Mouse (Mus musculus) forebrain, embryonic 15.5 days (tissue): ENCODE measurements at regions not wholly inside any gene's neighbourhood (a gene's known extent, or its start where the extent isn't known, plus 50 kb on each side); places are given as distances from the start of the nearest gene placed in this dataset.

Source experiments
- ATAC-seq: fragments of 200-750 bp; cut with Nextera tagmentation; replicated peaks from 2 replicates; pipeline ENCODE4 v1.8.0; 2017; ENCODE audit warnings: mild to moderate bottlenecking, moderate TSS enrichment, moderate library complexity
- H3K27ac ChIP-seq: fragments of 300-500 bp; sonication (generic); replicated peaks from 2 replicates; pipeline ENCODE4 v1.5.1; 2015; ENCODE audit warnings: mild to moderate bottlenecking, inconsistent platforms
- H3K27me3 ChIP-seq: fragments of 300-500 bp; sonication (generic); 2 replicates; pipeline ENCODE4 v1.6.1; 2015; ENCODE audit warnings: inconsistent platforms
- H3K36me3 ChIP-seq: fragments of 300-500 bp; sonication (generic); 2 replicates; pipeline ENCODE4 v1.6.1; 2015; ENCODE audit warnings: mild to moderate bottlenecking, inconsistent platforms
- H3K4me1 ChIP-seq: fragments of 300-500 bp; sonication (generic); 2 replicates; pipeline ENCODE4 v1.6.1; 2015; ENCODE audit warnings: inconsistent platforms
- H3K4me2 ChIP-seq: fragments of 300-500 bp; sonication (generic); replicated peaks from 2 replicates; pipeline ENCODE4 v1.6.1; 2015; ENCODE audit warnings: mild to moderate bottlenecking, inconsistent platforms
- H3K4me3 ChIP-seq: fragments of 300-500 bp; sonication (generic); 2 replicates; pipeline ENCODE4 v1.5.1; 2015; ENCODE audit warnings: mild to moderate bottlenecking, inconsistent platforms
- H3K9ac ChIP-seq: fragments of 300-500 bp; sonication (generic); replicated peaks from 2 replicates; pipeline ENCODE4 v1.6.1; 2015; ENCODE audit warnings: mild to moderate bottlenecking, inconsistent platforms
- H3K9me3 ChIP-seq: fragments of 300-500 bp; sonication (generic); 2 replicates; pipeline ENCODE4 v1.6.1; 2016; ENCODE audit warnings: inconsistent platforms
- WGBS: fragments of 180-500 bp; shearing (Covaris S2); methylation state at CpG from one replicate; pipeline ENCODE4 v1.1.7; 2015; ENCODE audit warnings: mixed read lengths; 5-methylcytosine and 5-hydroxymethylcytosine counted together

GRCm38 (mm10) chr14:46536002-46536762 is 145.7 kb upstream of the Bmp4 start:
- H3K4me1 ChIP-seq, result no peaks in the 10 kb centered on the region
- no peak for ATAC-seq
- 90% methylated on average over 10 of the region's 10 CpGs for WGBS
- H3K9me3 ChIP-seq, result no peaks in the 10 kb centered on the region
- H3K4me2 ChIP-seq, result no peak overlapping the region
- no peak overlapping the region for H3K27ac ChIP-seq
- H3K9ac ChIP-seq, result no peak overlapping the region
- no peaks in the 10 kb centered on the region for H3K36me3 ChIP-seq
- no peaks in the 10 kb centered on the region for H3K27me3 ChIP-seq
- H3K4me3 ChIP-seq, result no peak overlapping the region

- no peaks in the 10 kb centered on the region for H3K36me3 ChIP-seq
- H3K4me3 ChIP-seq, result no peak overlapping the region
- ATAC-seq, result no peak
- no peak overlapping the region for H3K4me2 ChIP-seq
- 78% methylated on average over 1 of the region's 1 CpGs for WGBS
- no peaks in the 10 kb centered on the region for H3K27me3 ChIP-seq
- H3K9ac ChIP-seq, result no peak overlapping the region
- H3K4me1 ChIP-seq, result no peaks in the 10 kb centered on the region
- H3K9me3 ChIP-seq, result no peaks in the 10 kb centered on the region
- no peak overlapping the region for H3K27ac ChIP-seq
These were observed 142.2 kb upstream of the Bmp4 start for GRCm38 (mm10) chr14:46532697-46533096.

GRCm38 (mm10) chr14:46530452-46530851 is 140.0 kb upstream of the Bmp4 start:
- Histone ChIP-seq H3K9me3 (no peaks in the 10 kb centered on the region), H3K27me3 (no peaks in the 10 kb centered on the region), H3K4me3 (no peak overlapping the region), H3K36me3 (no peaks in the 10 kb centered on the region), H3K4me1 (no peaks in the 10 kb centered on the region), H3K27ac (no peak overlapping the region), H3K9ac (no peak overlapping the region), H3K4me2 (no peak overlapping the region)
- ATAC-seq, result no peak
- WGBS, result 84% methylated on average over 6 of the region's 6 CpGs

GRCm38 (mm10) chr14:46529086-46529715 is 138.7 kb upstream of the Bmp4 start:
- WGBS, result 91% methylated on average over 5 of the region's 5 CpGs
- H3K4me1 ChIP-seq, result no peaks in the 10 kb centered on the region
- no peak for ATAC-seq
- no peaks in the 10 kb centered on the region for H3K36me3 ChIP-seq
- H3K27me3 ChIP-seq, result no peaks in the 10 kb centered on the region
- H3K4me2 ChIP-seq, result no peak overlapping the region
- H3K9me3 ChIP-seq, result no peaks in the 10 kb centered on the region
- H3K9ac ChIP-seq, result no peak overlapping the region
- H3K27ac ChIP-seq, result no peak overlapping the region
- H3K4me3 ChIP-seq, result no peak overlapping the region

GRCm38 (mm10) chr14:46517258-46517657 is 126.8 kb upstream of the Bmp4 start:
- Histone ChIP-seq H3K4me3 (no peak overlapping the region), H3K36me3 (no peaks in the 10 kb centered on the region), H3K27ac (no peak overlapping the region), H3K27me3 (no peaks in the 10 kb centered on the region), H3K9me3 (no peaks in the 10 kb centered on the region), H3K9ac (no peak overlapping the region), H3K4me1 (no peaks in the 10 kb centered on the region), H3K4me2 (no peak overlapping the region)
- no peak for ATAC-seq
- 61% methylated on average over 4 of the region's 4 CpGs for WGBS

GRCm38 (mm10) chr14:46516285-46516684 is 125.8 kb upstream of the Bmp4 start:
- no peaks in the 10 kb centered on the region for H3K27me3 ChIP-seq
- H3K4me1 ChIP-seq, result no peaks in the 10 kb centered on the region
- no peaks in the 10 kb centered on the region for H3K9me3 ChIP-seq
- H3K9ac ChIP-seq, result no peak overlapping the region
- H3K36me3 ChIP-seq, result no peaks in the 10 kb centered on the region
- no peak overlapping the region for H3K4me3 ChIP-seq
- H3K4me2 ChIP-seq, result no peak overlapping the region
- no peak overlapping the region for H3K27ac ChIP-seq
- WGBS, result 86% methylated on average over 3 of the region's 3 CpGs
- ATAC-seq, result no peak

- ATAC-seq, result no peak
- H3K27me3 ChIP-seq, result no peaks in the 10 kb centered on the region
- H3K4me1 ChIP-seq, result no peaks in the 10 kb centered on the region
These were observed 123.9 kb upstream of the Bmp4 start for GRCm38 (mm10) chr14:46514262-46514932.

GRCm38 (mm10) chr14:46512118-46512517 is 121.6 kb upstream of the Bmp4 start:
- Histone ChIP-seq H3K27ac (no peak overlapping the region), H3K4me1 (no peaks in the 10 kb centered on the region), H3K9me3 (no peaks in the 10 kb centered on the region), H3K36me3 (no peaks in the 10 kb centered on the region), H3K4me2 (no peak overlapping the region), H3K4me3 (no peak overlapping the region), H3K27me3 (no peaks in the 10 kb centered on the region), H3K9ac (no peak overlapping the region)
- no peak for ATAC-seq
- WGBS, result 93% methylated on average over 1 of the region's 1 CpGs

More at GRCm38 (mm10) chr14:46514262-46514932, 123.9 kb upstream of the Bmp4 start:
- WGBS, result 84% methylated on average over 4 of the region's 4 CpGs
- no peak overlapping the region for H3K9ac ChIP-seq
- H3K4me2 ChIP-seq, result no peak overlapping the region
- H3K36me3 ChIP-seq, result no peaks in the 10 kb centered on the region
- no peak overlapping the region for H3K4me3 ChIP-seq
- H3K9me3 ChIP-seq, result no peaks in the 10 kb centered on the region
- H3K27ac ChIP-seq, result no peak overlapping the region

GRCm38 (mm10) chr14:46508871-46509270 is 118.4 kb upstream of the Bmp4 start:
- WGBS, result 66% methylated on average over 5 of the region's 5 CpGs
- Histone ChIP-seq H3K4me3 (no peak overlapping the region), H3K36me3 (no peaks in the 10 kb centered on the region), H3K9me3 (no peaks in the 10 kb centered on the region), H3K27ac (no peak overlapping the region), H3K9ac (no peak overlapping the region), H3K4me2 (no peak overlapping the region), H3K4me1 (no peaks in the 10 kb centered on the region), H3K27me3 (no peaks in the 10 kb centered on the region)
- ATAC-seq, result no peak

- no peaks in the 10 kb centered on the region for H3K9me3 ChIP-seq
- H3K27me3 ChIP-seq, result no peaks in the 10 kb centered on the region
- ATAC-seq, result no peak
- H3K27ac ChIP-seq, result no peak overlapping the region
- 82% methylated on average over 3 of the region's 3 CpGs for WGBS
- H3K4me3 ChIP-seq, result no peak overlapping the region
- H3K4me2 ChIP-seq, result no peak overlapping the region
- H3K4me1 ChIP-seq, result no peaks in the 10 kb centered on the region
- H3K36me3 ChIP-seq, result no peaks in the 10 kb centered on the region
- H3K9ac ChIP-seq, result no peak overlapping the region
These were observed 114.8 kb upstream of the Bmp4 start for GRCm38 (mm10) chr14:46505266-46505665.

GRCm38 (mm10) chr14:46491601-46492000 is 101.1 kb upstream of the Bmp4 start:
- no peak for ATAC-seq
- whole genome bisulfite sequencing, result 71% methylated on average over 9 of the region's 9 CpGs
- H3K27ac ChIP-seq, result no peak overlapping the region

GRCm38 (mm10) chr14:46491182-46491581 is 100.7 kb upstream of the Bmp4 start:
- 95% methylated on average over 2 of the region's 2 CpGs for WGBS
- no peak for ATAC-seq
- no peak overlapping the region for H3K4me2 ChIP-seq

More at GRCm38 (mm10) chr14:46491601-46492000, 101.1 kb upstream of the Bmp4 start:
- H3K27me3 ChIP-seq, result no peaks in the 10 kb centered on the region
- no peaks in the 10 kb centered on the region for H3K9me3 ChIP-seq
- H3K4me1 ChIP-seq, result no peaks in the 10 kb centered on the region
- H3K4me2 ChIP-seq, result no peak overlapping the region
- H3K36me3 ChIP-seq, result no peaks in the 10 kb centered on the region
- no peak overlapping the region for H3K4me3 ChIP-seq
- H3K9ac ChIP-seq, result no peak overlapping the region

More at GRCm38 (mm10) chr14:46491182-46491581, 100.7 kb upstream of the Bmp4 start:
- Histone ChIP-seq H3K4me3 (no peak overlapping the region), H3K9ac (no peak overlapping the region), H3K27me3 (no peaks in the 10 kb centered on the region), H3K36me3 (no peaks in the 10 kb centered on the region), H3K9me3 (no peaks in the 10 kb centered on the region), H3K27ac (no peak overlapping the region), H3K4me1 (no peaks in the 10 kb centered on the region)
